Mouse (Mus musculus) bone marrow, adult 2 months (tissue): ENCODE data around the gene Arfgap1.

Experiments
- CTCF ChIP-seq: fragments of 200-500 bp; IDR thresholded peaks from 2 replicates; pipeline ENCODE4 v1.5.1; 2011; ENCODE audit warnings: low read length, control low read depth; ENCODE audit not compliant: control insufficient read depth, insufficient read depth
- POLR2A ChIP-seq: fragments of 200-500 bp; IDR thresholded peaks from 2 replicates; pipeline ENCODE4 v1.6.1; 2011; ENCODE audit warnings: low read depth, mild to moderate bottlenecking, control low read depth, low read length, borderline replicate concordance; ENCODE audit not compliant: control insufficient read depth

GRCm38 (mm10) chr2:180941869-180942268 is 25.2 kb upstream of the Arfgap1 start:
- TF ChIP-seq POLR2A, result no peak
- no peak for TF ChIP-seq CTCF
